Comparison of ENCODE assay signal across 9 mouse cellular contexts in the genomic region with DNA sequence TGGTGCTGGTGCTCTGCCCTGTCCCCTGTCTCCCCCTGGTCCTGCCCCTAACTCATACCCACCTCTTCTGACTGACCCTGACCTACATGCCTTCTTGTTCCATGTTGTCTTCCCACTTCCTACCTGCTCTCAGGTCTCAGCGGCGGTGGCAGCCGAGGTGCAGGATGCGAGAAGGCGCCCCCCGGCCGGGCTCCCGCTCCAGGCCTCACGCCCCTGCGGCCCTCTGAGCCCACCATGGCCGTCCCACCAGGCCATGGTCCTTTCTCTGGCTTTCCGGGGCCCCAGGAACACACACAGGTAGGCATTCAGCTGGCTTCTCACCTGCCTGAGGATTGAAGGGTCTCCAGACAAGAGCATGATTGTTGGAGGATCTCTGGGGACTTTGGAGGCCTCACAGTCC. TPM values are rescaled to one million over a fixed set of nuclear protein-coding genes. Genes with fewer than 3 reads are reported as not detected.
DNase-seq lines count a peak whose midpoint lies in the region; ATAC-seq lines count a peak whose summit lies in the region.
"Had no signal": no experiment of that assay in that cellular context is flagged by ENCODE, and none has a peak within 500 bp of the region (broad histone marks: within the 10 kb centered on the region; RNA-seq: fewer than 3 reads in every experiment).

No protein-coding gene starts in this region.

- ATAC-seq in intestine, embryonic 15.5 days = no peak
- ATAC-seq in intestine, embryonic 16.5 days = no peak
- no peak for ATAC-seq in embryonic facial prominence, embryonic 14.5 days (ENCODE audit: low read depth)
- no peak for ATAC-seq in hindbrain, embryonic 14.5 days (ENCODE audit: low FRiP score)
- no peak for ATAC-seq in midbrain, embryonic 16.5 days

- H3K4me2 ChIP-seq in intestine, embryonic 15.5 days (replicated peaks) = peak overlapping the region; percentile 87; the same call in 1 of the 2 replicates
- H3K4me2 ChIP-seq in intestine, embryonic 16.5 days (ENCODE audit: low read depth, low read length) = no peak overlapping the region
- peak overlapping the region; percentile 81; the same call in 1 of the 2 replicates for H3K4me2 ChIP-seq in embryonic facial prominence, embryonic 14.5 days (ENCODE audit: low read depth, low read length)
- peak overlapping the region; percentile 70 for H3K4me2 ChIP-seq in hindbrain, embryonic 14.5 days (replicated peaks)
- peak overlapping the region; percentile 73; the same call in 1 of the 2 replicates for H3K4me2 ChIP-seq in midbrain, embryonic 16.5 days (ENCODE audit: low read length)

- no peak overlapping the region for H3K27ac ChIP-seq in intestine, embryonic 15.5 days
- H3K27ac ChIP-seq in intestine, embryonic 16.5 days (ENCODE audit: low read length) = no peak overlapping the region
- no peak overlapping the region for H3K27ac ChIP-seq in embryonic facial prominence, embryonic 14.5 days (replicated peaks; ENCODE audit: low read depth, low read length)
- H3K27ac ChIP-seq in hindbrain, embryonic 14.5 days = no peak overlapping the region
- H3K27ac ChIP-seq in midbrain, embryonic 16.5 days (ENCODE audit: low read length) = no peak overlapping the region

- H3K9me3 ChIP-seq in intestine, embryonic 15.5 days = no peaks in the 10 kb centered on the region
- H3K9me3 ChIP-seq in intestine, embryonic 16.5 days (ENCODE audit: control insufficient read depth, low read length) = no peaks in the 10 kb centered on the region
- H3K9me3 ChIP-seq in embryonic facial prominence, embryonic 14.5 days (ENCODE audit: control insufficient read depth, low read length) = no peaks in the 10 kb centered on the region
- H3K9me3 ChIP-seq in hindbrain, embryonic 14.5 days (ENCODE audit: control insufficient read depth, low read length) = no peaks in the 10 kb centered on the region
- H3K9me3 ChIP-seq in midbrain, embryonic 16.5 days (replicated peaks; ENCODE audit: control insufficient read depth, low read length, poor library complexity, severe bottlenecking) = no peaks in the 10 kb centered on the region

- no peaks in the 10 kb centered on the region for H3K27me3 ChIP-seq in intestine, embryonic 15.5 days (replicated peaks)
- no peaks in the 10 kb centered on the region for H3K27me3 ChIP-seq in intestine, embryonic 16.5 days (replicated peaks; ENCODE audit: control insufficient read depth, insufficient read depth, low read length)
- no peaks in the 10 kb centered on the region for H3K27me3 ChIP-seq in embryonic facial prominence, embryonic 14.5 days (replicated peaks; ENCODE audit: control insufficient read depth, insufficient read depth, low read length)
- H3K27me3 ChIP-seq in hindbrain, embryonic 14.5 days (ENCODE audit: control insufficient read depth, insufficient read depth, low read length) = no peaks in the 10 kb centered on the region
- no peaks in the 10 kb centered on the region for H3K27me3 ChIP-seq in midbrain, embryonic 16.5 days (ENCODE audit: control insufficient read depth, insufficient read depth, low read depth, low read length)

- peaks cover 64% of the 10 kb centered on the region for H3K36me3 ChIP-seq in intestine, embryonic 15.5 days
- peaks cover 29% of the 10 kb centered on the region for H3K36me3 ChIP-seq in intestine, embryonic 16.5 days (ENCODE audit: control insufficient read depth, insufficient read depth, low read length)
- peaks cover 75% of the 10 kb centered on the region for H3K36me3 ChIP-seq in embryonic facial prominence, embryonic 14.5 days (ENCODE audit: control insufficient read depth, insufficient read depth, low read length)
- peaks cover 74% of the 10 kb centered on the region for H3K36me3 ChIP-seq in hindbrain, embryonic 14.5 days (replicated peaks; ENCODE audit: control insufficient read depth, insufficient read depth)
- peaks cover 48% of the 10 kb centered on the region for H3K36me3 ChIP-seq in midbrain, embryonic 16.5 days (ENCODE audit: control insufficient read depth, insufficient read depth, low read length)

- DNase-seq in embryonic facial prominence, embryonic 14.5 days (ENCODE audit: low spot score) = no peak
- no peak for DNase-seq in hindbrain, embryonic 14.5 days (ENCODE audit: low spot score)
- no peak for DNase-seq in lung, postnatal 25 days (ENCODE audit: low spot score)
- no peak for DNase-seq in T-cell, adult 2 months (ENCODE audit: low spot score)
- DNase-seq: gastrocnemius, postnatal 36 days; kidney, adult 18-20 months had no signal

- WGBS in intestine, embryonic 15.5 days = 98% methylated on average over 12 of the region's 12 CpGs
- WGBS in intestine, embryonic 16.5 days = 98% methylated on average over 12 of the region's 12 CpGs
- 98% methylated on average over 12 of the region's 12 CpGs for WGBS in embryonic facial prominence, embryonic 14.5 days
- 97% methylated on average over 12 of the region's 12 CpGs for WGBS in hindbrain, embryonic 14.5 days
- WGBS in midbrain, embryonic 16.5 days = 97% methylated on average over 12 of the region's 12 CpGs

- no peak overlapping the region for H3K4me3 ChIP-seq in intestine, embryonic 15.5 days (replicated peaks)
- H3K4me3 ChIP-seq in intestine, embryonic 16.5 days (ENCODE audit: low read length) = no peak overlapping the region
- no peak overlapping the region for H3K4me3 ChIP-seq in embryonic facial prominence, embryonic 14.5 days (ENCODE audit: low read depth, low read length)
- peak overlapping the region; percentile 63; the same call in 1 of the 2 replicates for H3K4me3 ChIP-seq in hindbrain, embryonic 14.5 days (replicated peaks; ENCODE audit: low read length)
- no peak overlapping the region for H3K4me3 ChIP-seq in midbrain, embryonic 16.5 days (ENCODE audit: low read depth, low read length)

- H3K9ac ChIP-seq in intestine, embryonic 15.5 days = no peak overlapping the region
- no peak overlapping the region for H3K9ac ChIP-seq in intestine, embryonic 16.5 days (ENCODE audit: low read depth, low read length)
- H3K9ac ChIP-seq in embryonic facial prominence, embryonic 14.5 days (ENCODE audit: low read depth, low read length) = 0 out of 2 replicates have a peak overlapping the region, but pooled peaks have one; percentile 90
- H3K9ac ChIP-seq in hindbrain, embryonic 14.5 days = peak overlapping the region; percentile 67; the same call in 1 of the 2 replicates
- no peak overlapping the region for H3K9ac ChIP-seq in midbrain, embryonic 16.5 days (ENCODE audit: low read depth, low read length)

- 0 out of 2 replicates have a peak, but pooled peaks cover 8% of the 10 kb centered on the region for H3K4me1 ChIP-seq in intestine, embryonic 15.5 days (replicated peaks)
- no peaks in the 10 kb centered on the region for H3K4me1 ChIP-seq in intestine, embryonic 16.5 days (ENCODE audit: control insufficient read depth, insufficient read depth, low read length)
- peaks cover 6% of the 10 kb centered on the region; the same call in 1 of the 2 replicates for H3K4me1 ChIP-seq in embryonic facial prominence, embryonic 14.5 days (ENCODE audit: control insufficient read depth, insufficient read depth, low read length)
- H3K4me1 ChIP-seq in hindbrain, embryonic 14.5 days (replicated peaks; ENCODE audit: control insufficient read depth, insufficient read depth, low read length) = peaks cover 11% of the 10 kb centered on the region; the same call in 1 of the 2 replicates
- H3K4me1 ChIP-seq in midbrain, embryonic 16.5 days (ENCODE audit: control insufficient read depth, insufficient read depth, low read length) = peaks cover 11% of the 10 kb centered on the region

RNA-seq across cellular contexts. Expression of gene Dyrk1b, which starts 2.1 kb away (rescaled TPM):
- 6.3 and 7.3 TPM in 2 replicates for polyA plus RNA-seq in intestine, embryonic 15.5 days (2015; fragmentation: Nextera tagmentation; extraction: Ambion mirVana)
- 5.0 and 6.1 TPM in 2 replicates for polyA plus RNA-seq in intestine, embryonic 16.5 days (2015; fragmentation: Nextera tagmentation; extraction: Ambion mirVana)
- 12.2 and 13.5 TPM in 2 replicates for polyA plus RNA-seq in embryonic facial prominence, embryonic 14.5 days (2014; fragmentation: Nextera tagmentation; extraction: Ambion mirVana)
- polyA plus RNA-seq in hindbrain, embryonic 14.5 days (2014; fragmentation: Nextera tagmentation; extraction: Ambion mirVana) = 11.6 and 12.6 TPM in 2 replicates
- 10.2 and 12.1 TPM in 2 replicates for polyA plus RNA-seq in midbrain, embryonic 16.5 days (2015; fragmentation: Nextera tagmentation; extraction: Ambion mirVana)

RNA-seq across cellular contexts. Expression of gene Fbl, which starts 11.9 kb away (rescaled TPM):
- 133 and 140 TPM in 2 replicates for polyA plus RNA-seq in intestine, embryonic 15.5 days (2015; fragmentation: Nextera tagmentation; extraction: Ambion mirVana)
- polyA plus RNA-seq in intestine, embryonic 16.5 days (2015; fragmentation: Nextera tagmentation; extraction: Ambion mirVana) = 90.2 and 93.9 TPM in 2 replicates
- polyA plus RNA-seq in embryonic facial prominence, embryonic 14.5 days (2014; fragmentation: Nextera tagmentation; extraction: Ambion mirVana) = 42.4 and 46.5 TPM in 2 replicates
- 23.1 and 28.2 TPM in 2 replicates for polyA plus RNA-seq in hindbrain, embryonic 14.5 days (2014; fragmentation: Nextera tagmentation; extraction: Ambion mirVana)
- 69.8 and 72.4 TPM in 2 replicates for polyA plus RNA-seq in midbrain, embryonic 16.5 days (2015; fragmentation: Nextera tagmentation; extraction: Ambion mirVana)

RNA-seq across cellular contexts. Expression of gene 9530053A07Rik, which starts 52.1 kb away (rescaled TPM):
- polyA plus RNA-seq in intestine, embryonic 15.5 days (2015; fragmentation: Nextera tagmentation; extraction: Ambion mirVana) = 0.03 and 0.09 TPM in 2 replicates
- 0.06 and 0.10 TPM in 2 replicates for polyA plus RNA-seq in intestine, embryonic 16.5 days (2015; fragmentation: Nextera tagmentation; extraction: Ambion mirVana)
- polyA plus RNA-seq in embryonic facial prominence, embryonic 14.5 days (2014; fragmentation: Nextera tagmentation; extraction: Ambion mirVana) = 0.01 TPM in 1 of 2 replicates, not detected in the other
- 0.09 and 0.24 TPM in 2 replicates for polyA plus RNA-seq in hindbrain, embryonic 14.5 days (2014; fragmentation: Nextera tagmentation; extraction: Ambion mirVana)
- 0.03 and 0.07 TPM in 2 replicates for polyA plus RNA-seq in midbrain, embryonic 16.5 days (2015; fragmentation: Nextera tagmentation; extraction: Ambion mirVana)

Comparison
In these comparisons a context has a peak if more than half of its experiments do, and no peak if none do; other contexts are left out.
1. H3K9ac ChIP-seq: peak in embryonic facial prominence, embryonic 14.5 days (single experiment) and hindbrain, embryonic 14.5 days (single experiment); none in intestine, embryonic 15.5 days (single experiment), intestine, embryonic 16.5 days (single experiment) and midbrain, embryonic 16.5 days (single experiment).